Mouse (Mus musculus): ENCODE measurements around the gene Alx3.
"Not testable (repeated sequence)": the region's sequence is repeated elsewhere in the genome, so short reads cannot be mapped to it uniquely, and the experiment has no call there.

Alx3 gene

DNA sequence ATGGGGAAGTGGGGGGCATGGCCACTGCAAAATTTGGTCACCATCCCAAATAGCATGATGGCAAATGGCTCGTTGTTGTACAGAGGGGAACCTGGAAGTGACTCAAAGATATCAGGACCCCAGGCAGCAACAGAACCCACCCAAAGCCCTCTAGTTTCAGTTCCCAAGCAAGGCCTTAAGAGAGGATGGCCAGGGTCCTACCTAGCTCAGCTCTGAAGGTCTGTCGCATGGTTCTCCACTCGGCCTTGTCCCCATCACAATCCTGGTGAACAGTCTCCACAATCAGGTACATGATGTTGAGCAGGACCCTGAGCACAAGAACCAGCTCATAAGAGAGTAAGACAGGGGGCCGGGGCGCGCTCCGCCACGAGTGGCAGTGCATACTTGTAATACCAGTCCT is 29.6 kb downstream of the Alx3 start:
- no peak for DNase-seq (ENCODE audit: low read depth, low spot score)

DNA sequence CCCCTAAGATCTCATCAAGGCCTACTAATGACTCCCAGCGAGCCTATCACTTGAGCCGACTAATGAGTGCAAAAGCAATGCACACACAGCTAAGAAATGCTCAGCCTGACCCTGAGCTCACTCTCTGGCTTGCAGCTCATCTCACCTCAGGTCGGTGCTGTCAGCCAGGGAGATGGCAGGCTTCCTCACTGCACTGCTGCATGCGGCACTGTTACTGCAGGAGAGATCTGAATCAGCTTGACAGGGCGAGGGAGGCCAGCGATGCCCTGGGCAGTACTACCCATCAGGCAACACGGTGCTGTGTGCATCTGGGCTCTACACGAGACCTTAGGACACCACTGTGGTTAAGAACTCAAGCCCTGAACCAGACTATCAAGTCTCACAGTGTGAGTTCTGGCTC is 30.7 kb downstream of the Alx3 start:
- no peak for DNase-seq (ENCODE audit: low read depth, low spot score)

DNA sequence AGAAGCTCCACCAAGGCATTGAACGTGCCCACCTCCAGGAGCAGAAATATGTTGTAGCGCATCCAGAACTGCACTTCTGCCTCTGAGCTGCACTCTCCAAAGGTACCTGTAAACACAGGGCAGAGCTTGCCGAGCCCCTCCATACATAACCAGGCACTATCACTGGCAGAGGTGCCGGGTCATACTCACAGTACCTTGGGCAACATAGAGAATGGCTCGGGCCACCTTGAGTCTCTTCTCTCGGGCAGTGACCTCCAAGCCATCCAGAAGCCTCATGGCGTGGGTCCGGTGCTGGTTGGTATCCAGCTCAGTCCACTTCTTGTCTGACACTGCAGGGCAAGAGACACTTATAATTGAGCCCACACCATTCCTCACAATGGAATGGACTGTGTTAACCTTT is 31.9 kb downstream of the Alx3 start:
- no peak for DNase-seq (ENCODE audit: low read depth, low spot score)

DNA sequence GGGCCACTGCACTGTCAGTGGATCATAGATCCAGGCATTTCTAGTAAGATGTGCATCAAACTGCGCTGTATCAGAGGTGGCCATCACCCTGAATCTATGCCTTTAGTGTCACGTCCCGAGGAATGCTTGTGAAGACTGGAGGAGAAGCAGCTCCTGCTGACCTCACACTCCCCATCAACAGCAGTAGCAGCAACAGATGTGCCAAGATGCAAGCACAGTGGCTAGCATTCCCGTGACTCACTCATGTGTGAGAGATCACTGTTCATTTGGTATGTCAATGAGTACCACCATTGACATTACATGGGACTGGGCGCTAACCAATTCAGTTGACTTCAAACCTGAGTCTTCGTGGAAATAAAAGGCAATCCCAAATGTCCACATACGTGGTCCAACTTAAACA is 32.8 kb downstream of the Alx3 start:
- no peak for DNase-seq (ENCODE audit: low read depth, low spot score)

DNA sequence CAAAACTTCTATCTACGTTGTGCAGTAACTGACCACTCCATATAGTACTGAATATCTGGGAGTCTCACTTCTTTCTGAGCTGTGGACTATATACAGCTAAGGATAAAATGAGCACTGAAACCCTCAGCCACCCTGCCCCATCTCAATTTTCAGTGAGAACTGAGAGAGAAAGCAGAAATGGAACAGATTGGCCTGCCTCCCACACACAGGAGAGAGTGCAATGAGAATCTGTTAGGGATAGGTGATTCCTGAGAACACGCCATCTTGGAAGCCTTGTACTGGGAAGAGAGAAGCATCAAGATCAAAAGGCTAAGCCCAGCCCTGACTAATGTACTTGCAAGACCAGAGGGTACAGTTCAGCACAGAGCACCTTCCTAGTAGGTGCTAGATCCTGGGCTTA is 33.7 kb downstream of the Alx3 start:
- no peak for DNase-seq (ENCODE audit: low read depth, low spot score)

DNA sequence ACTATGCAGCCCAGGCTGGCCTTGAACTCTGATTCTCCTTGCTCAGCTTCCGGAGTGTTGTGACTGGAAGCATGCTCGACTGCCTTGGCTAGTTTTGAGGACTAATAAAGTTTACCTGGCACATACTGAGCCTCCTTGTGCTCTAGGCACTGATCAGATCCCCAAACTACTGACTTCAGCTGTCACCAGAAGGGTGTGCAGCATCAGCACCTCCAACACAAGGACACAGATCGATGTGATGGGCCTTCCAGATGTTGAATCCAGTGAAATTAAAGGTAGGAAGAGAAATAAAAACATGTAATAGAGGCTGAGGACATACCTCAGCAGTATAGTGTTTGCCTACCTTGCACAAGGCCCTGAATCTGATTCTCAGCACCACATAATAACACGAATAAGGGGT is 34.6 kb downstream of the Alx3 start:
- DNase-seq (ENCODE audit: low read depth, low spot score): no peak

DNA sequence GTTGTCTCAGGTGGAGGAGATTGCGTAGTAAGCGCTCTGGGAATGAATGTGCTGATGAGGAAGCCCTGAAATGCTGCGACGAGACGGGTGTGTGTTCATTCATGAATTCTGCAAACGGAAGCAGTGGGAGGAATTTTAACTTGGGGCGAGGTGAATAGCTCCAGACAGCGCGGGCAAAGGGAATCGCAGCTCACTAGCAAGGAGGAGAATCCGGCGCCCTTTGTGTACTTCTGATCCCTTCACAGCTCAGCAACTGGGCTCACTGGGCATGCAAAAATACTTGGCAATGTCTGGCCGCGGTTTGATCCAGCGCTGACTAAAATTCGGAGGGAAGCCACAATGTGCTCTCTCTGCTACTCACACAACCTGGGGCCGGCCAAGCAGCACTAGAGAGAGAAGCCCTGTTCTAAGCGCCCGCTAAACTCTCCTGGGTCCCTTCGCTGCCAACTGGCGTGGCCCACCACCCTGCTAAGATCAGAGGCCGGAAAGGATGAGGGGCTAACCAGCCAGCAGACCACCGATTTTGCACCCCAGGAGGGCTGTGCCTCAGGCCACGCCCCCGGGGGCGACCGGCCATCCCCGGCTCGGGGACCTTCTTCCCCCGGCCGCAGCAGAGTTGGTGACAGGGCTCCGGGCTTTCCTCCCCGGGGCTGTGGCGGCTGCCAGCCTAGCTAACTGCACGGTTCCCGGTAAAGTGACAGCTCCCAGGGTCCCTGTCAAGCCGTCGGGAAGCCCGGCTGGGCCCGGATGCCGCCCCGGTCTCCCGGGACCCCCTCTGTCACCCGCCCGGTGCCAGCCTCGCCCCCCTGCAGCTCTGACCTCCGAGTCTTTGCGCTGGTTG is 36.1 kb downstream of the Alx3 start, which contains the start of gene Gm10961:
Gene Gm10961, plus strand, starts transcription at position 641 of the 841 bp plus-strand sequence.
- DNase-seq (ENCODE audit: low read depth, low spot score): peak; percentile 36

DNA sequence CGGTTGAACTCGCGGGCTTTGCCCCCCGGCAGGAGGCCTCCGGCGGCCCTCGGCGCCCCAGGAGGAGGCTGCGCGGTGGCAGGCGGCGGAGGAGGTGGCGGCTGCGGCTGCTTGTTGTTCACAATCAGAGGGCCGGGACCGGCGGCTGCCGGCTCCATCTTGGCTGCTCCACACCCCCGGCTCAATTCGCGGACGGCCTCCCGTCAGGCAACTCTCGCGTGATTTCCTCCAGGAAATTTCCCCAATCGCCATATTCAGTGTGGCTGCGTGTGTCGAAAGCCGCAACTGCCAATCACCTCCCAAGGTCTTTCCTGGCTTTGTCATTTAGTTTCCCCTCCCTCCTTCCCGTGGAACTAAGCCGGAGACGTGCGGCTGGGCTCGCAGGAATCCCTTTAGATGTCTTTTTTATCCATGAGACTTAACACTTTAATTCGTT is 36.7 kb downstream of the Alx3 start, which contains the start of gene Strip1:
Gene Strip1, minus strand, starts transcription at position 172 of the 436 bp plus-strand sequence.
- DNase-seq (ENCODE audit: low read depth, low spot score): peak; percentile 96

DNA sequence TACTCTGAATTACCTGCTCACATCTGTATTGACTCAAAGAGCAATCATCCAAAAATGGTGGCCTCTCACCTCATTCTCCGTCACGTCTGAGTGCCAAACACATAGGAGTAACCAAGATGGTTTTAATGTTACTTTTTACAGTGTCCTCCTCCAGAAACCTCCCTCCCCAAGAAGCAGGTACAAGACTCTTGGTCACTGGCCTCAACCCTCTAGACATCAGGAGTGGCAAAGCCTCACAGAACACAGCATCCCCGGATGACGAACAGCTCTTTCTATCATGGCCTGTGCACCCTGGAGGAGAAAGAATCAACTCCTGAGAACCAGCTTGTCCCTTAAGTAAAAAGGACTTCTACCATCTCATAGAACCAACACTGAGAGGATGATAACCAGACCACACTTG is 38.0 kb downstream of the Alx3 start:
- DNase-seq (ENCODE audit: low read depth, low spot score): no peak

DNA sequence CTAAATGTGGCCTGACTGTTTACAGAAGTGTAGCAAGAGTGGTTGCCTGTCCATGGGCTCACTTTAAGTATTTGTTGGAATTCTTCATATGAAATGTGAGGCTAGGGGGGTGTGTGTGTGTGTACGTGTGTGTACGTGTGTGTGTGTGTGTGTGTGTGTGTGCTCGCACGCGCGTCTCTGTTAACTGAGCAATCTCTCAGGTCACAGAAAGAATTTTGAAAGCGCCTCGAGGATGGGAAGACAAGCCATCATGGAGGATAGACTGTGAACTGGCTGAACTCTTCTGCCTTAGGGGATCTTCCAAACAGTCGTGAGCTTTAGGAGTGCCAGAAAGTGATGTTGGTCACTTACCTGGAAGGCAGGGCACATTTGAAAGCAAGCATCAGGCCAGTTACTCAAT is 39.1 kb downstream of the Alx3 start:
- no peak for DNase-seq (ENCODE audit: low read depth, low spot score)

DNA sequence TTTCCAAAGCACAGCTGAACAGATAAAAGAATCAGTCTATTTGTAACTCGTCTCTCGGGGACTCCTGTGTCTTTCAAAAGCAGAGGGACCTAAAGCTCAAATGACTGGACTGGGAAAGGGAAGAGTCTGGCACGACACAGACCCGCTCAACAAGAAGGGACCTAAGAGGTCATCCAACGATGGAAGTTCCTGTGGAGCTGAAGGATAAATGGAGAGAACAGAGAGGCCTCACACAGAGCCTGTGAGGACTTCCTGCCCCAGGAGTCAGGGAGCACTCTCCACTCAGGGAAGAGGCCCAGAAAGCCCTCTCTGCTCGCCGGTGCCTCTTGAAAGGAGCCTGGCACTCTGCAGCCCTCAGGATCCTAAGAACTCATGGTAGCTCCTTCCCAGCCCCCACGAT is 41.0 kb downstream of the Alx3 start:
- no peak for DNase-seq (ENCODE audit: low read depth, low spot score)

DNA sequence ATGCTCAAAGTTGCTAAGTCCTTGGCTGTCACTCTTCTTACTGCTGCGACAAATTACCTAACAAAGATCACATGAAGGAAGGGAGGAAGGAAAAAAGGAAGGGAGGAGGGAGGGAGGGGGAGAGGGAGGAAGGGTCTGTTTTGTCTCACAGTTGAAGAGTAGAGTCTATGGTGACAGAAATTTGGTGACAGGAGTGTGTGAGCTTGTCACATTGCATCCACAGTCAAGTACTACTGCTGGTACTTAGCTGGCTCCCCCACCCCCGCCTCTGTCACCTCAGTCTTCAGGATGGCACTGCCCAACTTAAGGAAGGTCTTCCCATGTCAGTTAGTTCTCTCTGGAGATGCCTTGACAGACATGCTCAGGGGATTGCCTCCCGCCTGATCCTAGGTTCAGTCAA is 41.4 kb downstream of the Alx3 start:
- DNase-seq (ENCODE audit: low read depth, low spot score): no peak

DNA sequence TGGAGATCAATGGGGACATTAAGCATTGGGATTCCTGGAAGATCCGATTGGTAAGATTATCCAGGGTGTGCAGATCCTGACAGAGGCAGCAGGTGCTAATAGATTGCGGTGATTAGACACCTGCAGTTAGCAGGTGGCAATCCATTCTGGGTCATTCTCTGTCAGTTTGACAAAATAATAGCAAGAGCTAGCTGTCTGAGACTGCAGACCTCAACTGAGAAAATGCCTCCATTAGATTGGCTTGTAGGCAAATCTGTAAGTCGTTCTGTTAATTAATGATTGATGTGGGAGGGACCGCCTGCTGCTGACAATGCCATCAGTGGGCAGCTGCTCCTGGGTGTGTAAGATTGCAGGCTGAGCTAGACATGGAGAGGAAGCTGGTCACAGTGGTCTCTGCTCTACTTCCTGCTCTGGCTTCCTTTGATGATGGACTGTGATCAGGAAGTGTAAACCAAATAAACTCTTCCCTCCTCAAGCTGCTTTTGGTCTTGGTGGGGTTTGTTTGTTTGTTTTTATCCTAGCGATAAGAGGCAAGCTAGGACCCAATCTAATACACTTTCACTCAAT is 42.9 kb downstream of the Alx3 start:
- DNase-seq (ENCODE audit: low read depth, low spot score): no peak

DNA sequence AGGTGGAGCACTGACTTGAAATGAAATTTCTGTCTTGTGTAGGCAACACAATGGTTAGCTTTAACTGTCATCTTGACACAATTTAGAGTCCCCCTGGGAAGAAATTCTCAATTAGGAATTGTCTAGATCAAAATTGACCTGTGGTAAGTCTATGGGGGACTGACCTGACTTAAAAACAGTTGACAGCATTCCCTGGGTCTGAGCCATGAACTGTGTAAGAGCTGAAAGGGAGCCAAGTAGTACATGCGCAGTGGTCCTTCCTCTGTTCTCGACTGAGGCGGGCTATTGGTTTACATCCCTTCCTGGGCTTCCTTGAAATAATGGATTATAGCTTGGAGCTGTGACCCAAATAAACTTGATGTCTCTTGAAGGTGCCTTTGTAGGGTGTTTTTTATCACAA is 52.1 kb downstream of the Alx3 start:
- DNase-seq (ENCODE audit: low read depth, low spot score): no peak

DNA sequence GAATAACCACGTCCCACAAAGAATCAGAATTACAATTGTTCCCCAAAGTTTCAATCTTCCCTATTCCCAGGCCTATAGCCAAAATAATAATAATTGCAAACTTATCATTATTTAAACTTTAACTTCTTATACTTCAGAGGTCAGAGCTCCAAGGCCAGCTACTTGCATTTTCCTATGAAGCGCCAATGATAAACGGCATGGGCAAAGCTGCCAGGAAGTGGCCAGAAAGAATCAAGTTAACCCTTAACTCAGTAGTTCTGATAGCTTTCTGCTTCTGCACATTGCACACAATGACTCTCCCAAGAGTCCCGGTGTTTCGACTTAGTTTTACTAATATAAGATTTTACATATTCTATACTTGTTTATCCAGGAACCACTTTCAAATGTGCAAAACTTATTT is 55.4 kb downstream of the Alx3 start:
- not testable (repeated sequence) for DNase-seq (ENCODE audit: low read depth, low spot score)

DNA sequence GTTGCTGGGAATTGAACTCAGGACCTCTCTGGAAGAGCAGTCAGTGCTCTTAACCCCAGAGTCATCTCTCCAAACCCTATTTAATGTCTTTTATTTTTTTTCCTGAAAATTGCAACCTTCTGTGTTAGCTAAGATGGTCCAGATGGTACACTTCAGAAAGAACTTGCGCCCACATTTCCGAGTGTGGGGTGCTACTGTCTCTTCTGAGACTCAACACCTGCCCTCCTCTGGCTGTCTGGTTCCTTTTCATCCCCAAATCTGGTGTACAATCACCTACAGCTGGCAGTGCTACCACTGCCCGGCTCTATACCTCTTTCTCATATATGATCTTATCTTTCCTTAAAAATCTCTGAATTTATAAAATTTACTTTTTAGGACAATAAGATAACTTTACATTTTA is 58.1 kb downstream of the Alx3 start:
- no peak for DNase-seq (ENCODE audit: low read depth, low spot score)

DNA sequence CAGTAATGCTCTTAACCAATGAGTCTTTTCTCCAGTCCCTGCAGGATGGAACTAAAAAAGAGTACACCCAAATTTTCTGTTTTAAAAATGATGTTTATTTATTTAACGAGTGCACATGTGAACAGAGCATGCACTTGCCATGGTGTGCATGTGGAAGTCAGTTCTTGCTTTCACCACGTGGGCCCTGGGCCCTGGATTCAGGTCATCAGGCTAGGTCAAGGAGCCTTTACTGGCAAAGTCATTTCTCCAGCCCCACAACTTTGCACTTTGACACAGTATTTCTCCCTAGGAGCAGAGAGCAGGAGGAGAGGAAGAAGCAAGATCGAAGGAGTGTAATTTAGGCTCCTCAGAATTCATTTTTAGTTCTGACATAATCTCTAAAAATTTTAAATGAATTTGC is 60.0 kb downstream of the Alx3 start:
- DNase-seq (ENCODE audit: low read depth, low spot score): no peak
